Comparison of ENCODE assay signal across 25 mouse cellular contexts in genomic region chr11:18395631-18396030, GRCm38 (mm10).
A peak's percentile ranks its signal among the peaks of the same experiment; 100 is the strongest.
DNase-seq lines count a peak whose midpoint lies in the region; ATAC-seq and TF ChIP-seq lines count a peak whose summit lies in the region.
"Had no signal": no experiment of that assay in that cellular context is flagged by ENCODE, and none has a peak within 500 bp of the region (broad histone marks: within the 10 kb centered on the region; RNA-seq: fewer than 3 reads in every experiment).

No protein-coding gene starts in this region.

- H3K27ac ChIP-seq in hindbrain, embryonic 12.5 days = peak overlapping the region; percentile 45; the same call in 1 of the 2 replicates
- no peak overlapping the region for H3K27ac ChIP-seq in hindbrain, embryonic 11.5 days (ENCODE audit: low read depth, low read length)
- H3K27ac ChIP-seq: heart, adult 2 months; heart, embryonic 13.5 days; limb, embryonic 12.5 days; midbrain, embryonic 12.5 days had no signal

- ATAC-seq in hindbrain, embryonic 12.5 days (ENCODE audit: low FRiP score) = no peak
- no peak for ATAC-seq in hindbrain, embryonic 11.5 days (ENCODE audit: low FRiP score)
- ATAC-seq: intestine, embryonic 16.5 days; liver, postnatal 0 days had no signal

- H3K9ac ChIP-seq in hindbrain, embryonic 12.5 days = no peak overlapping the region
- no peak overlapping the region for H3K9ac ChIP-seq in hindbrain, embryonic 11.5 days (ENCODE audit: low read depth, low read length)
- H3K9ac ChIP-seq: heart, embryonic 13.5 days; limb, embryonic 12.5 days; liver, postnatal 0 days; midbrain, embryonic 12.5 days had no signal

- H3K27me3 ChIP-seq in hindbrain, embryonic 12.5 days = no peaks in the 10 kb centered on the region
- no peaks in the 10 kb centered on the region for H3K27me3 ChIP-seq in hindbrain, embryonic 11.5 days (ENCODE audit: control insufficient read depth, insufficient read depth, low read length)
- H3K27me3 ChIP-seq: heart, embryonic 13.5 days; limb, embryonic 12.5 days; midbrain, embryonic 12.5 days had no signal

- no peaks in the 10 kb centered on the region for H3K36me3 ChIP-seq in hindbrain, embryonic 12.5 days
- H3K36me3 ChIP-seq in hindbrain, embryonic 11.5 days (ENCODE audit: control insufficient read depth, insufficient read depth, low read length) = no peaks in the 10 kb centered on the region
- H3K36me3 ChIP-seq: heart, embryonic 13.5 days; limb, embryonic 12.5 days; midbrain, embryonic 12.5 days had no signal

- TF ChIP-seq POLR2A in lung, adult 2 months (IDR thresholded peaks at IDR 0.05; ENCODE audit: borderline replicate concordance, extremely low read depth, low read depth, low read length) = no peak

- H3K9me3 ChIP-seq in hindbrain, embryonic 12.5 days (replicated peaks) = no peaks in the 10 kb centered on the region
- H3K9me3 ChIP-seq in hindbrain, embryonic 11.5 days (ENCODE audit: control insufficient read depth, low read length) = no peaks in the 10 kb centered on the region
- H3K9me3 ChIP-seq: heart, embryonic 13.5 days; limb, embryonic 12.5 days; midbrain, embryonic 12.5 days had no signal

- DNase-seq in hindbrain, embryonic 11.5 days (ENCODE audit: low spot score) = no peak
- DNase-seq in lung, postnatal 14 days = peak; percentile 2
- no peak for DNase-seq in lung, adult 2 months
- peak; percentile 50 for DNase-seq in adipocyte (ENCODE audit: low spot score)
- no peak for DNase-seq in adrenal gland, postnatal 14 days
- no peak for DNase-seq in left cerebral cortex, adult 8-10 months (ENCODE audit: low spot score in 2 of 2)
- DNase-seq: cerebellum, adult 11-12 months; cerebellum, postnatal 10 days; gastrocnemius, postnatal 36 days; heart, adult 2 months; heart, postnatal 14 days; kidney, adult 9 months; kidney, postnatal 25 days; layer of hippocampus, postnatal 36 days; liver, postnatal 0 days; right cerebral cortex, postnatal 14 days; spleen, adult 18-20 months; thymus, postnatal 14 days had no signal

- H3K4me3 ChIP-seq in hindbrain, embryonic 12.5 days = no peak overlapping the region
- no peak overlapping the region for H3K4me3 ChIP-seq in hindbrain, embryonic 11.5 days (ENCODE audit: low read depth, low read length)
- H3K4me3 ChIP-seq in lung, adult 2 months (replicated peaks; ENCODE audit: extremely low read depth, low read depth, low read length) = no peak overlapping the region
- H3K4me3 ChIP-seq: erythroblast, embryonic 14.5 days; heart, adult 2 months; heart, embryonic 13.5 days; limb, embryonic 12.5 days; midbrain, embryonic 12.5 days had no signal

- H3K4me1 ChIP-seq in hindbrain, embryonic 12.5 days = no peaks in the 10 kb centered on the region
- no peaks in the 10 kb centered on the region for H3K4me1 ChIP-seq in hindbrain, embryonic 11.5 days (replicated peaks; ENCODE audit: control insufficient read depth, insufficient read depth, low read length)
- H3K4me1 ChIP-seq in lung, adult 2 months (ENCODE audit: control insufficient read depth, insufficient read depth, low read length) = no peaks in the 10 kb centered on the region; the same call in 1 of the 2 replicates
- H3K4me1 ChIP-seq: heart, embryonic 13.5 days; limb, embryonic 12.5 days; midbrain, embryonic 12.5 days had no signal

- WGBS in hindbrain, embryonic 12.5 days = 87% methylated on average over 4 of the region's 4 CpGs
- 91% methylated on average over 4 of the region's 4 CpGs for WGBS in hindbrain, embryonic 11.5 days
- WGBS in lung, adult 2 months = 70% methylated on average over 4 of the region's 4 CpGs

- no peak for TF ChIP-seq CTCF in lung, adult 2 months (IDR thresholded peaks at IDR 0.05; ENCODE audit: insufficient read depth, low read length)

- no peak overlapping the region for H3K4me2 ChIP-seq in hindbrain, embryonic 12.5 days (replicated peaks)
- H3K4me2 ChIP-seq in hindbrain, embryonic 11.5 days (replicated peaks; ENCODE audit: low read depth, low read length) = no peak overlapping the region
- H3K4me2 ChIP-seq: heart, embryonic 13.5 days; limb, embryonic 12.5 days; liver, embryonic 11.5 days; midbrain, embryonic 12.5 days had no signal

Comparison
In these comparisons a context has a peak if more than half of its experiments do, and no peak if none do; other contexts are left out.
1. DNase-seq: peak in lung, postnatal 14 days (single experiment) and adipocyte (single experiment); none in hindbrain, embryonic 11.5 days (single experiment), lung, adult 2 months (single experiment), adrenal gland, postnatal 14 days (single experiment) and left cerebral cortex, adult 8-10 months (0 of 2).